Mouse (Mus musculus) adrenal gland, adult 10 weeks (tissue): ENCODE data around the gene Erf. TPM values are rescaled to one million over a fixed set of nuclear protein-coding genes. Genes with fewer than 3 reads are reported as not detected.

Experiments
- polyA plus RNA-seq: library from polyadenylated mRNA; stranded (reverse); fragments of 350-450 nt; fragmentation: Illumina TruSeq; extraction: RNeasy Lipid Tissue Mini Kit (QIAGEN cat#74804); gene quantifications from one replicate; pipeline ENCODE4 v1.2.3, GENCODE M21; 2014; ENCODE audit warnings: low read depth, low replicate concordance

Gene Erf
- polyA plus RNA-seq = 1.0 TPM

DNA sequence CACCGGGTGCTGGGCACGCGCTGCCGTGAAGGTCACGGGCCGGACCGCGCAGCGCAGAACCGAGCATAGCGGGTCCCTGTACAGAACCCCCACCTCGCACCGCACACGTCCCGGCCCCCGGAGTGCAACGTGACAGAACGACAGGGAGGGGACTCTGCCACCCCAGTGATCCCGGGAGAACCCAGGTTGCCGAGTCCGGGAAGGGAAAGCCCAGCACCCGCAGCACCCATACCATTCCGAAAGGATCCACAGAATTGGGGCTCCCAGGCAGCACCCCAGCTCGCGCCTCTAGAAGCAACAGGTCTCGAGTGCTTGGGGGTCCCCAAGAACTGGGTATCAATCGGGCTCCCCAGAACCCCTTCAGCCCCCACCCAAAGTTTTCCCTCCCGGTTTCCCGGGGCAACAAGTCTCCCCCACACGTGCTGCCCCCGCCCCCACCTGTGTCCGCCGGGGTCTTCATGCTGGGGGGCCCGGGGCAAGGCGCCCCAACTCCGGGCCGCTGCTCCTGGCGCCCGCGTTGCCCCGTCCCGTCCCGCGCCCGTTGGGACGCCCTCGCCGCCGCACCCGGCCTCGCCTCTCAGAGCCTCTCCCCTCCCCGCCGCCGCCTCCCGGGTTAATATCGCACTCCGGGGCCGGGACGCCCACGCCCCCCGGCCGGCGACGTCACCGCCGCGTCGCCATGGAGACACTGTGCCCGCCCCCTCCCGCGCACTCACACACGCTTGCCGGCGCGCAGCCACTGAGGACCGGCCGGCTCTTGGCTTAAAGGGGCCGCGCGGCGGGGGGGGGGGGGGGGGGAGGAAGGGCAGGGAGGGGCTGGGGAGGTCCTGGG, at the start of gene Erf:
TSS of gene Erf (minus strand) at position 621 of the 832 bp plus-strand sequence.

GRCm38 (mm10) chr7:25297454-25298325, 47.1 kb upstream of the Erf start, which contains the start of gene Pafah1b3:
Gene Pafah1b3, minus strand, starts transcription at chr7:25297986.

DNA sequence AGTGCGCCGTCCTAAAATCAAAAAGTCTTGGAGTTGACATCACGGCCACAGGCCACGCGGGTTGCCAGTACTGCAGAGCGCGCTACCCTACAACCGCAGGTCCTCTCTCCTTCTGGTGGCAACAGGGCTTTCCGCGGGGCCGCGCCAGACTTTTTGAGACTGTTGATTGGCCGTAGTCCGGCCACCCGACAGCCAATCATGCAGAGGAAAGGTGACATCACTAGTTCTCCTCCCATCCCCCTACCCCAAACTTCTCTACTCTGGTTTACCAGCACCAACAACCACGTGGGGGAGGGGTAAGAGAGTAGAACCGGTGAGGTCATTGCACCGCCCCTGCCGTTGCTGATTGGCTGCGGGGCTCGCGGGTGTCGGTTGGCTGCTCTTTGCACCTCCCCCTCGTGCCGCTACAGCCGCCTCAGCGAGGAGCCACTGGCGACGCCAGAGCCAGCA, 16.8 kb upstream of the Erf start, which contains the start of gene Cic:
TSS of gene Cic (plus strand) at position 404 of the 450 bp plus-strand sequence.

DNA sequence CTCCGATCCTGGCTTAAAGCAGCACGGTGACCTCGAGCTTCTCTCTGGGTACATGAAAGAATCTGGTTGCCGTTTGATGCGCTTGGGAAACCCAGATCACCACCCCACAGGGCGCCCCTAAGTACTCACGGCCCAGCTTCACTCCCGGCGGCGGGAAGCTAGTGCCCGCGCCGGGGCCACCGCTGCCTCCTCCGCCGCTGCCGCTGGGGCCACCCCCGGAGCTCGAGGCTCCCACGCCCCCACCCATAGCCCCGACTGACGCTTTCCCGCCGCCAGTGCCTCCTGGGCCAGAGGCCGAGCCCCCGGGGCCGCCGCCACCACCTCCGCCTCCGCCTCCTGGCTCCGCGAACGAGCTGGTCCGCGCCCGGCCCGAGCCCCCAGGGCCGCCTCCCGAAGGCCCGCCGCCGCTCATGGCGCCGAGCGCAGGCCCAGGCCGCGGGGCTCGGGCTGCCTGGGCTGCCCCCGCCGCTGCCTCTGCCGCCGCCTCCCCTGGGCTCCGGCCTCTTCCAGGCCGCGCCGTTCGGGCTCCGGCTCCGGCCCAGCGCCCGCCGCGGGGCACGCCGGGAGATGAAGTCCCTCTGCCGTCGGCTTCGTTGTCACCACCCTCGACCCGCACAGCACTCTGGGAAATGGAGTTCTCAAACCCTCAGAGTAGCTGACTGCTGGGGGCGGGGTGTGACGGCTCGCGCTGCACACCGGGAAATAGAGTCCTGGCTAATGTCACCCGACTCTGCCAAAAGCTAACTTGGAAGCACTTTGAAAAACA, 13.1 kb downstream of the Erf start, which contains the start of gene Gsk3a:
TSS of gene Gsk3a (minus strand) at position 603 of the 766 bp plus-strand sequence.

GRCm38 (mm10) chr7:25221102-25221883, 29.3 kb downstream of the Erf start, which contains the start of gene Zfp526:
Gene Zfp526, plus strand, starts transcription at chr7:25221425.

DNA sequence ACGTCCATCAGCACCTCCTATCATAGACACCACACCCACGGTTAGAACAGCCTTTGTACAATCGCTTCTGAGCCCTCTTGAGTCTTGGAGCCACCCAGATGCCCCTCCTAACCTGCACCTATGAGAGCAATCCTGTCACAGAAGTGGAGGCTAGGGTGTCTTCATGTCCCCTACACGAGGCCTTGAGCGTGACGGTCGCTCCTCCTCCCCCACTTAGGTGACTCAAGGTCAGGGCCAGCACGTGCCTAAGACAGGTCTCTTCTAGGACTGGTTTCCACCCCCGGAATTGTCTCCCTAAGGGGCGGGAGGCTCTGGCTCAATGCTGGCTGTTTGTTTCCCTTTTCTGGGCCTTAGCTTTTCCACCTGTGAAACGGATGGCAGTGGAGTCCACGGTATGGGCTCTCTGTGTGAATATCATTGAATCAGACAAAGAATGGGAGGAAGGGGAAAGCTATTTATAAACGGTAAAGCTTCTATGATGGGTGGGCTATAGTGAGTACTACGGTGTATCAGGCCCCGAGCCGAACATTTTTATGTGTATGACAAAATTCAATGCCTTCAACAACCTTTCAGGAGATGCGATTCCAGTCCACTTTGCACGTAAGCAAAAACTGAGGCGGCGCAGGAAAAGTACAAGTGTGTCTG, 30.0 kb downstream of the Erf start, which contains the start of gene Dedd2:
TSS of gene Dedd2 (minus strand) at position 159 of the 645 bp plus-strand sequence.

Other genes with a start within 250 kb of the Erf start
- 3.7 TPM for gene Atp1a3, start 244.8 kb downstream of the Erf start, polyA plus RNA-seq
- gene Grik5, start 178.4 kb downstream of the Erf start, polyA plus RNA-seq = not detected
- gene Zfp574, start 178.2 kb downstream of the Erf start, polyA plus RNA-seq = 0.99 TPM
- gene Pou2f2, start 71.0 kb downstream of the Erf start, polyA plus RNA-seq = 0.52 TPM
- 0.52 TPM for gene Dedd2, start 30.1 kb downstream of the Erf start, polyA plus RNA-seq
- gene Zfp526, start 29.3 kb downstream of the Erf start, polyA plus RNA-seq = 1.2 TPM
- gene Gsk3a, start 12.9 kb downstream of the Erf start, polyA plus RNA-seq = 12.0 TPM
- 19.0 TPM for gene Cic, start 16.9 kb upstream of the Erf start, polyA plus RNA-seq
- gene Pafah1b3, start 47.2 kb upstream of the Erf start, polyA plus RNA-seq = 1.7 TPM
- gene Prr19, start 50.6 kb upstream of the Erf start, polyA plus RNA-seq = not detected
- gene Tmem145, start 55.3 kb upstream of the Erf start, polyA plus RNA-seq = 0.70 TPM
- gene Megf8, start 66.4 kb upstream of the Erf start, polyA plus RNA-seq = 3.1 TPM
- gene Cnfn, start 119.0 kb upstream of the Erf start, polyA plus RNA-seq = not detected
- 5.8 TPM for gene Lipe, start 147.9 kb upstream of the Erf start, polyA plus RNA-seq
- not detected for gene Cxcl17, start 162.1 kb upstream of the Erf start, polyA plus RNA-seq
- 69.6 TPM for gene Ceacam1, start 226.8 kb upstream of the Erf start, polyA plus RNA-seq